Mouse (Mus musculus) liver, embryonic 12.5 days (tissue): ENCODE data around the gene Dock8. TPM values are rescaled to one million over a fixed set of nuclear protein-coding genes. Genes with fewer than 3 reads are reported as not detected.

Experiments
- ATAC-seq: fragments of 200-750 bp; cut with Nextera tagmentation; 2 replicates; pipeline ENCODE4 v1.8.0; 2017; ENCODE audit warnings: moderate number of reproducible peaks, mild to moderate bottlenecking, moderate library complexity
- H3K27ac ChIP-seq: fragments of 300-500 bp; sonication (generic); 2 replicates; pipeline ENCODE4 v1.5.1; 2016; ENCODE audit warnings: mild to moderate bottlenecking
- H3K27me3 ChIP-seq: fragments of 300-500 bp; sonication (generic); replicated peaks from 2 replicates; pipeline ENCODE4 v1.6.1; 2016; ENCODE audit warnings: mild to moderate bottlenecking, moderate library complexity
- H3K36me3 ChIP-seq: fragments of 300-500 bp; sonication (generic); 2 replicates; pipeline ENCODE4 v1.6.1; 2016; ENCODE audit warnings: mild to moderate bottlenecking, moderate library complexity
- H3K4me1 ChIP-seq: fragments of 300-500 bp; sonication (generic); 2 replicates; pipeline ENCODE4 v1.6.1; 2016
- H3K4me2 ChIP-seq: fragments of 300-500 bp; sonication (generic); 2 replicates; pipeline ENCODE4 v1.6.1; 2016; ENCODE audit warnings: mild to moderate bottlenecking, moderate library complexity
- H3K4me3 ChIP-seq: fragments of 300-500 bp; sonication (generic); 2 replicates; pipeline ENCODE4 v1.5.1; 2016; ENCODE audit warnings: mild to moderate bottlenecking, moderate library complexity
- H3K9ac ChIP-seq: fragments of 300-500 bp; sonication (generic); 2 replicates; pipeline ENCODE4 v1.6.1; 2016; ENCODE audit warnings: mild to moderate bottlenecking, moderate library complexity
- H3K9me3 ChIP-seq: fragments of 300-500 bp; sonication (generic); replicated peaks from 2 replicates; pipeline ENCODE4 v1.6.1; 2016; ENCODE audit warnings: mild to moderate bottlenecking, moderate library complexity
- WGBS: fragments of 180-500 bp; shearing (Covaris S2); methylation state at CpG from one replicate; pipeline ENCODE4 v1.1.7; 2016; ENCODE audit not compliant: insufficient replicate concordance; 5-methylcytosine and 5-hydroxymethylcytosine counted together
- polyA plus RNA-seq: library from polyadenylated mRNA; unstranded; fragments of >200 nt; fragmentation: Nextera tagmentation; extraction: Ambion mirVana; gene quantifications from 2 replicates; pipeline ENCODE4 v1.2.1, GENCODE M21; 2016

Gene Dock8
- 10.6 and 11.0 TPM in 2 replicates for polyA plus RNA-seq

- Histone ChIP-seq H3K4me1 (peaks cover 71% of the 10 kb centered on the region), H3K27me3 (peaks cover 8% of the 10 kb centered on the region; the same call in 1 of the 2 replicates), H3K36me3 (no peaks in the 10 kb centered on the region), H3K4me2 (peak within 1 kb of the TSS; percentile 91), H3K27ac (peak within 1 kb of the TSS; percentile 84), H3K9me3 (no peaks in the 10 kb centered on the region), H3K9ac (peak within 1 kb of the TSS; percentile 77), H3K4me3 (peak within 1 kb of the TSS; percentile 77)
- WGBS, result under 1% methylated on average over 79 of the region's 109 CpGs
- ATAC-seq, result peak; percentile 87
Measured at GRCm38 (mm10) chr19:24999201-24999886, at the start of gene Dock8. Gene Dock8, plus strand, starts transcription at chr19:24999534.

GRCm38 (mm10) chr19:24958531-24958930, 40.8 kb upstream of the Dock8 start:
- no peak overlapping the region for H3K27ac ChIP-seq
- no peaks in the 10 kb centered on the region for H3K27me3 ChIP-seq
- H3K4me3 ChIP-seq, result no peak overlapping the region
- peaks cover 29% of the 10 kb centered on the region for H3K36me3 ChIP-seq
- no peaks in the 10 kb centered on the region for H3K9me3 ChIP-seq
- ATAC-seq, result no peak
- no peak overlapping the region for H3K9ac ChIP-seq
- 38% methylated on average over 3 of the region's 3 CpGs for WGBS
- H3K4me1 ChIP-seq, result peaks cover 17% of the 10 kb centered on the region
- no peak overlapping the region for H3K4me2 ChIP-seq

- Histone ChIP-seq H3K9me3 (no peaks in the 10 kb centered on the region), H3K9ac (peak within 1 kb of the TSS; percentile 82), H3K4me1 (peaks cover 17% of the 10 kb centered on the region), H3K4me2 (peak within 1 kb of the TSS; percentile 81), H3K27ac (peak within 1 kb of the TSS; percentile 66), H3K4me3 (peak within 1 kb of the TSS; percentile 86), H3K36me3 (peaks cover 7% of the 10 kb centered on the region), H3K27me3 (no peaks in the 10 kb centered on the region)
- under 1% methylated on average over 36 of the region's 36 CpGs for WGBS
- peak; percentile 100 for ATAC-seq
Measured at GRCm38 (mm10) chr19:24961172-24961962, 38.0 kb upstream of the Dock8 start, which contains the start of gene Cbwd1. Gene Cbwd1, minus strand, starts transcription at chr19:24961610.

GRCm38 (mm10) chr19:24966203-24966602, 33.1 kb upstream of the Dock8 start:
- no peaks in the 10 kb centered on the region for H3K27me3 ChIP-seq
- no peak for ATAC-seq
- no peak overlapping the region for H3K4me2 ChIP-seq
- 60% methylated on average over 2 of the region's 2 CpGs for WGBS
- H3K9ac ChIP-seq, result no peak overlapping the region
- no peak overlapping the region for H3K4me3 ChIP-seq
- H3K36me3 ChIP-seq, result no peaks in the 10 kb centered on the region
- H3K27ac ChIP-seq, result no peak overlapping the region
- H3K9me3 ChIP-seq, result no peaks in the 10 kb centered on the region
- H3K4me1 ChIP-seq, result no peaks in the 10 kb centered on the region; the same call in 1 of the 2 replicates

- 62% methylated on average over 2 of the region's 2 CpGs for WGBS
- Histone ChIP-seq H3K4me3 (no peak overlapping the region), H3K9ac (no peak overlapping the region), H3K27me3 (no peaks in the 10 kb centered on the region), H3K36me3 (no peaks in the 10 kb centered on the region), H3K9me3 (no peaks in the 10 kb centered on the region), H3K27ac (no peak overlapping the region), H3K4me1 (no peaks in the 10 kb centered on the region; the same call in 1 of the 2 replicates), H3K4me2 (no peak overlapping the region)
- ATAC-seq, result no peak
Measured at GRCm38 (mm10) chr19:24966941-24967340, 32.4 kb upstream of the Dock8 start.

- no peak overlapping the region for H3K9ac ChIP-seq
- no peak overlapping the region for H3K4me3 ChIP-seq
- no peak for ATAC-seq
- no peaks in the 10 kb centered on the region for H3K36me3 ChIP-seq
- no peak overlapping the region for H3K4me2 ChIP-seq
- H3K27me3 ChIP-seq, result no peaks in the 10 kb centered on the region
- H3K4me1 ChIP-seq, result no peaks in the 10 kb centered on the region
- H3K9me3 ChIP-seq, result no peaks in the 10 kb centered on the region
- WGBS, result 25% methylated on average over 7 of the region's 7 CpGs
- H3K27ac ChIP-seq, result no peak overlapping the region
Measured at GRCm38 (mm10) chr19:24971307-24971706, 28.0 kb upstream of the Dock8 start.

- Histone ChIP-seq H3K4me3 (no peak overlapping the region), H3K9ac (no peak overlapping the region), H3K27me3 (no peaks in the 10 kb centered on the region), H3K27ac (no peak overlapping the region), H3K4me2 (no peak overlapping the region), H3K4me1 (no peaks in the 10 kb centered on the region), H3K9me3 (no peaks in the 10 kb centered on the region), H3K36me3 (no peaks in the 10 kb centered on the region)
- 63% methylated on average over 3 of the region's 3 CpGs for WGBS
- ATAC-seq, result no peak
Measured at GRCm38 (mm10) chr19:24972701-24973390, 26.5 kb upstream of the Dock8 start.

GRCm38 (mm10) chr19:24977991-24978390, 21.3 kb upstream of the Dock8 start:
- no peak for ATAC-seq

GRCm38 (mm10) chr19:24978852-24979842, 20.2 kb upstream of the Dock8 start:
- Histone ChIP-seq H3K36me3 (no peaks in the 10 kb centered on the region), H3K9me3 (no peaks in the 10 kb centered on the region), H3K9ac (no peak overlapping the region), H3K27ac (no peak overlapping the region), H3K4me3 (no peak overlapping the region), H3K4me2 (no peak overlapping the region), H3K27me3 (no peaks in the 10 kb centered on the region), H3K4me1 (peaks cover 12% of the 10 kb centered on the region)
- ATAC-seq, result no peak
- WGBS, result 70% methylated on average over 10 of the region's 10 CpGs

More at GRCm38 (mm10) chr19:24977991-24978390, 21.3 kb upstream of the Dock8 start:
- Histone ChIP-seq H3K36me3 (no peaks in the 10 kb centered on the region), H3K4me2 (no peak overlapping the region), H3K27ac (no peak overlapping the region), H3K9me3 (no peaks in the 10 kb centered on the region), H3K4me3 (no peak overlapping the region), H3K4me1 (peaks cover 12% of the 10 kb centered on the region), H3K27me3 (no peaks in the 10 kb centered on the region), H3K9ac (no peak overlapping the region)
- WGBS, result 74% methylated on average over 11 of the region's 11 CpGs

- Histone ChIP-seq H3K9me3 (no peaks in the 10 kb centered on the region), H3K27me3 (no peaks in the 10 kb centered on the region), H3K4me2 (no peak overlapping the region), H3K36me3 (no peaks in the 10 kb centered on the region), H3K27ac (no peak overlapping the region), H3K4me3 (no peak overlapping the region), H3K4me1 (peaks cover 12% of the 10 kb centered on the region), H3K9ac (no peak overlapping the region)
- no peak for ATAC-seq
- 72% methylated on average over 8 of the region's 8 CpGs for WGBS
Measured at GRCm38 (mm10) chr19:24981294-24981693, 18.0 kb upstream of the Dock8 start.

GRCm38 (mm10) chr19:24983050-24983449, 16.3 kb upstream of the Dock8 start:
- Histone ChIP-seq H3K4me1 (peaks cover 20% of the 10 kb centered on the region), H3K27me3 (no peaks in the 10 kb centered on the region), H3K36me3 (no peaks in the 10 kb centered on the region), H3K9me3 (no peaks in the 10 kb centered on the region), H3K4me2 (no peak overlapping the region), H3K4me3 (no peak overlapping the region), H3K27ac (no peak overlapping the region), H3K9ac (no peak overlapping the region)
- 73% methylated on average over 4 of the region's 4 CpGs for WGBS
- ATAC-seq, result no peak
